Mouse (Mus musculus) thymus, postnatal 36 days (tissue): ENCODE measurements around the gene Vhl.
"Not testable (repeated sequence)": the region's sequence is repeated elsewhere in the genome, so short reads cannot be mapped to it uniquely, and the experiment has no call there.

Experiments used
- DNase-seq, 2 experiments: peaks; one replicate each; pipeline ENCODE4 v3.0.0; 2022; ENCODE audit warnings: mixed read lengths in 2 of 2

Gene Vhl

GRCm38 (mm10) chr6:113661353-113662241 lies 37.8 kb downstream of the Vhl start:
- no peak for DNase-seq

DNA sequence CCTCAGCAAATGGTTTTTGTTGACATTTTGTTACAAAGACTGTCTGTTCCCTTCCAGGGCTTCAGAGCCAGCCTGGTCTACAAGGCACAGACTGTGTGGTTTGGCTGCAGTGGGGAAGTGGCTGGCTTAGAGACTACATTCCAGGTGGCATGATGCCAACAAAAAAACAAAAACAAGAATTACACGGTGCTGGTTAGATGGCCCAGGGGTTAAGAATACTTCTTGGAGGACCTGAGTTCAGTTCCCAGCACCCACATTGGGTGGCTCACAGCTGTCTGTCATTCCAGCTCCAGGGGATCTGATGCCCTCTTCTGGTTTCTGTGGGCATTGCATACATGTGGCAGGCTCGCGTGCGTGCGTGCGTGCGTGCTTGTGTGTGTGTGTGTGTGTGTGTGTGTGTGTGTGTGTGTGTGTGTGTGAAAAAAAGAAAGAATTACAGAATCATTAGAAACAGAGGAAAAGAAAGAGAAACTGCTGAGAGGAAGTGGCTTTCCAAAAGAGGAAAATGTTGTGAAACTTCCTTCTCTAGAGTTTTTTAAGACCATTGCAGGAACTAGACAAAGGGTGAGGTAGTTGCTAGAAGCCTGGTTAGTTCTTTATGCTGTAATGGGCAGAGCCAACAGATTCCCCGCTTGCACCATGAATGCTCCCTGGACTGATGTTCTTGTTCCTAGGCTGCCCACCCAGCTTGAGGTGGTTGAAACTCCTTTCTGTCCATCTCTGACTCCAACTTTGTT lies 39.4 kb downstream of the Vhl start:
- no peak for DNase-seq

DNA sequence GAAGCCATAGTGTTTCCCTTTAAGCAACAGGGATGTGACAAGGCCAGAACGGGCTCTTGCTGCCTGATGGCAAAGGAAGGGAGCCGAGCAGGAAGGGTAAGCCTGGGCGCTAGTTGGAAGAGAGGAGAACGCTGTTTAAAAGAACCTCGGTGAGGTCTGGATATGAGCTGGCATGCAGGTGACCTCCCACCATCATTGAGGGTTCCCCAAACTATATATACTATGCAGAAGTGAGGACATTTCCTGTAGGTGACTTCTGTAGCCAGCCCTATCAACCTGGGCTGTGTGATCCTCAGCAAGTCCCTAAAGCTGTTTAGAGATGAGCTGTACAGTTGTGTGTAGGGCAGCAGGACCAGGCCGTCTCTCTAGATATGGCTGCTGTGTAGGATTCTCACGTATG lies 40.5 kb downstream of the Vhl start:
- no peak for DNase-seq

DNA sequence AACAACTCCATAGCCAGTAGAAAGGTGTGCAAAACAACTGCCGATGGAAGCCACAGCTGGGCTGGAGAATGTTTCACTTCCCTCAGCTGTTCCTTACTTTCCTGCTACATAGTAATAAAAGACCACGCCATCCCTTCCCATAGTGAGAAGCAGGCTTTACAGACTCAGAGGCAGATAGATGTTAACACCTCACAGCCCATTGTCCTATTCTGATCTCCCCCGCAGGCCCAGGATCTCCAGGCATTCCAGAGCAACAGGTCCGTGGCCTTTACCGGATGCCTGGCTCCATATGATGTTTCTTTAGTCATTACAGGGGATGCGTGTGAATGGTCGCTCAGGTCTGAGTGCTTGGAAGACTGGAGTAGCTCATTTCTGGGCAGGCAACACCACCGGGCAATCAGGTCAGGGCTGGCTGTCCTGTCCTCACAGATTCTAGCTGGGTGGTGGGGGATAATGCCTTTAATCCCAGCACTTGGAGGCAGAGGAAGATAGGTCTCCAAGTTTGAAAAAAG lies 43.9 kb downstream of the Vhl start:
- no peak for DNase-seq

- peak; percentile 54 to 61 for DNase-seq
Measured at GRCm38 (mm10) chr6:113668287-113669154, 44.8 kb downstream of the Vhl start.

GRCm38 (mm10) chr6:113669821-113670220 lies 46.1 kb downstream of the Vhl start:
- DNase-seq = peak; percentile 44 to 69

- not testable (repeated sequence) for DNase-seq
Measured at GRCm38 (mm10) chr6:113672029-113672428, 48.3 kb downstream of the Vhl start.

GRCm38 (mm10) chr6:113672989-113673388 lies 49.2 kb downstream of the Vhl start:
- no peak for DNase-seq

- DNase-seq = no peak
Measured at GRCm38 (mm10) chr6:113675234-113675633, 51.5 kb downstream of the Vhl start.

- no peak for DNase-seq
Measured at GRCm38 (mm10) chr6:113675991-113676390, 52.2 kb downstream of the Vhl start.

- DNase-seq = no peak
Measured at GRCm38 (mm10) chr6:113677070-113677734, 53.4 kb downstream of the Vhl start.

GRCm38 (mm10) chr6:113678246-113679012 lies 54.7 kb downstream of the Vhl start:
- no peak for DNase-seq

DNA sequence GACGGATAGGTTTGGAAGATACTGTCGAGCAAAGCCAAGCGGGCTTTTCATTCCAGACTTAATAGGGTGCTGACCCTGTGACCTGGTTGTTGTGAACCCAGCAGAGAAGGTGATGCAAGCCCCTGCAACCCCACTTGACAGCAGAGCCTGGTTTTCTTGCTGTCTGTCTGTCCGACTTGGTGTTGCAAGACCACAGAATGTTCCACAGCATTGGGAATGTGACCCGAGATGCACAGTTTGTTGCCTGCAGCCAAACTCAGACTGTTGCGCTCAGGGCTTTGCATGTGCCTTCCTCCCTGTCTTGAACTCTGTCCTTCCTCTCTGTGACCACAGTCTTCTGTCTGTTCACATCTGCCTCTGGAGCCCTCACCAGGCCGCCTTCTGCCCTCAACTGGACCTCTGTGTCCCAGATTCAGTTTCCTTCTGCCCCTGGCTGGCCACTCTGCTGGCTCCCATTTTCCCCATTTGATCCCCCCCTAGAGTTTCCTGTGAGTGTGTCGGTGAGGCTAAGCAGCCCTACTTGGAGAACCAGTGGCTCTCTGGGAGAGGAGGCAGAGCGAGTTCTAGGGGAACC lies 56.3 kb downstream of the Vhl start:
- DNase-seq = no peak
